Mouse (Mus musculus) layer of hippocampus, adult 11-12 months (tissue): ENCODE results near the gene Ctsf.
"Not testable (repeated sequence)": the region's sequence is repeated elsewhere in the genome, so short reads cannot be mapped to it uniquely, and the experiment has no call there.

Source experiments
- DNase-seq: peaks from one replicate; pipeline ENCODE4 v3.0.0; 2022; ENCODE audit warnings: low spot score

Gene Ctsf

DNA sequence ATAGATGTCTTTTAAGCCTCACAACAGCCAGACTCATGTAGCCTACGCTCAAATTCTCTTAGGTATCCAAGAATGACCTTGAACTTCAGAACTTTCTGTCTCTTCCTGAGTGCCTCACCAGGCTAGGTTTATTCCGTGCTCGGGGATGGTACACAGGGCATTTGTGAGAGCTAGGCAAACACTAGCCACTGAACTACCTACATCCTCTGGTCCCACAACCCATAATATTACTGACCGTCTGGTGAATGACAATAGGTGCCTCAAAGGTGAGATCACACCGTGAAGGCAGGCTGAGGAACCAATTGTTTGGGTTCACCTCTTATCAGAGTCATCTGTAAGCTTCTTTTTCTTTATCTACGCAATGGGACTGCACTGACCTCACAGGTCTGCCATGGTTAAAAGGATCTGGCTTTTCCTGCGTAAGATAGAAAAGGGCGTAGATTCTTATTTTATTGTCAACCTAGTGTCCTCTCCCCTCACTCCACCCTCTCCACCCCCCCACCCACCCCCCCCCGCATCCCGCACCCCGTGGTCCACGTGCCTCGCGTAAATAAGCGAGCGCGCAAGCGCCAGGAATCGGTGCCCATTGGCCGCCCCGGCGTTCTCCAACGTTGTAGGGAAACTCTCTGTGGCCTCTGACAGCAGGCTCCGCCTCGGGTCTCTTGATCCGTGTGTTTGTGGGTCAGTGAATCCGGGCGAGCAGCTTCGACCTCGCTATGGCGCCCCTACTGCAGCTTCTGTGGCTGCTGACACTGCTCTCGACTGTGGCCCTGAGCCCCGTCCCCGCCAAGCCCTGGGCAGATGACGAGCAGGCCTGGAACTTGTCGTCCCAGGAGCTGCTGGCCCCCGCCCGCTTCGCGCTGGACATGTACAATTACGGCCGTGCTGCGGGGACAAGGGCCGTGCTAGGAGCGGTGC, at the start of gene Ctsf:
Ctsf (plus strand) TSS at position 579 of the 918 bp plus-strand sequence.
- DNase-seq, result peak; percentile 92

DNA sequence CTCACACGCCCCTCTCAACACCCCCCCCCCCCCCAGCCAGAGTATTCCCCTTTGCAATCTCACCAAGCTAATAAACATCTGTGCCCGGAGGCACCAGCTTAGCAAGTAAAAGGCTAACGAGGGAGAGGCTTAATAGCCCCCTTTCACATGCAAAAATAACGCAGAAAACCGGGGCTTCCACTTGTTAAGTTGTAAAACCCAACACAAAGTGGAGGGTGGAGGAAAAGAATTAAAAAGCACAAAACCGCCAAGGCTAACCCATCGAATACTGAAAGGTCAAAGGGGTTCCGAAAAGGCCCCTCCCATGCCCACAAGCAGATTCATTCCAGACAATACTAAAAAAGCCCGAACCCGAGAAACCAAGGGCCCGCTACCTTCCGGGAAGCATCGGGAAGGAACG, 44.6 kb upstream of the Ctsf start:
- DNase-seq, result no peak

DNA sequence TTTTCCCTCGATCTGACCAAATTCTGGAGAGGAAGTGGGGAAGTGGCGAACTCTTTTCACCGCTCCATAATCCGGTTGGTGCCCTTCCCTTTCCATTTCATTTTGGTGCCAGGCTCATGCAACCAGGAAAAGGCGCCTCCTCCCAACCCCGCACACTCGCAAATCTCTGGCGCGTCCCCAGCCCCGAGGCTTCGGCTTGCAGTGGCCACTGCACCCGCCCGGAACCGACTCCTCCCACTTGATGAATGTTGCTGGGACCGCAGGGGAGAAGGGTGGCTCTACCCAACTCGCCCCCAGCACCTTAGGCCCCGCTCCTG, 44.2 kb upstream of the Ctsf start:
- no peak for DNase-seq

DNA sequence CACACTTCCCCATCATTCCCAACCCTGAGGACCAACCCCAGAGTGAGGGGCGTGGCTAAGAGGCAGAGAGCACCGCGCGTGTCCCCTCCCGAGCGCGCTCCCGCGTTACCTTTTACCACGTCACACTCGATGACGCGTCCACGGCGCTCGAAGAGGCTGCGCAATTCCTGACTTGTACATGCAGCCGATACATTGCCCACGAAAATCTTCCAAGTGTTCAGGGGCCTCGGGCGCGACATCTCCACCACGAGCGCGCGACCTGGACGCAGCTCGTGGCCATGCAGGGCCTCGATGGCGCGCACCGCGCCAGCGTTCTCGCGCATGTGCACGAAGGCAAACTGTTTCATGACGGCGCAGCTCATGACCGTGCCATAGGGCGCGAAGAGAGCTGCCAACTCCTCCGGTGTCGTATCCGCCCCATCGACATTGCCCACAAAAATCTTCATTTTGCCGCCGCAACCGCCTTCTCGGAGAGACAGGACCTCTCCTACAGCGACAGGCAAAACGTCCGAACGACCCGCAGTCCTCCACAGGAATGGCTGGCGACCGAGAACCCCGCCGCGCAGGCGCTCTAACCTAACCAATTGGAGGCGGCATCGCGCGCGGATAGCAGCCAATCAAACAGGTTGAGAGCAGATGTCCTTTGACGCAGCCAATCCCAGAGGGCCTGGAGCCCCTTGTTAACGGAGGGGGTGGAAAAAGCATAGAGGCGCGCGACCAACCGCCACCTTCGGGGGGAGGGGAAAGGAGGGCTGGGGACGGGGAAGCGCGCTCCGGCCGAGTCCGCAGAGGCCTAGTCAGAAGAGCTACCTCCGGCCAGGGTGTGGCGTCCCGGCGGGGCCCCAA, 43.6 kb upstream of the Ctsf start, which contains the start of the genes Gm21992 and Rbm14:
Gm21992 (minus strand) TSS at position 550 of the 846 bp plus-strand sequence.
Rbm14 (minus strand) TSS at position 572 of the 846 bp plus-strand sequence.
- peak; percentile 99 for DNase-seq

DNA sequence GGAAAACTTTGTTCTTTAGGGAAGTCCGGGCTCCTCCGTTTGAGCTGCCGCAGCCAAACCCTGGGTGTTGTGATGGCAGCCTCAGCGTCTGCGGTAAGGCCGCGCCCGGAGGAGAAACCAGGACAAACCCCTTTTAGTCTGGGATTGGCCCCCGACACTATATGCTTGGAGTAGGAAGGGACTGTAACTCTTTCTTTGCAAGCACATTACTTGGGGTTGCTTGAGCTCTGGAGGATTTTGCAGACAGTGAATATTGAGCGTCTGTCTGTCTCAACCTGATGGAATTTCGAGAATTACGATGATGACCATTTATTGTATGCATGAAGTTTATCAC, 43.1 kb upstream of the Ctsf start:
- no peak for DNase-seq

DNA sequence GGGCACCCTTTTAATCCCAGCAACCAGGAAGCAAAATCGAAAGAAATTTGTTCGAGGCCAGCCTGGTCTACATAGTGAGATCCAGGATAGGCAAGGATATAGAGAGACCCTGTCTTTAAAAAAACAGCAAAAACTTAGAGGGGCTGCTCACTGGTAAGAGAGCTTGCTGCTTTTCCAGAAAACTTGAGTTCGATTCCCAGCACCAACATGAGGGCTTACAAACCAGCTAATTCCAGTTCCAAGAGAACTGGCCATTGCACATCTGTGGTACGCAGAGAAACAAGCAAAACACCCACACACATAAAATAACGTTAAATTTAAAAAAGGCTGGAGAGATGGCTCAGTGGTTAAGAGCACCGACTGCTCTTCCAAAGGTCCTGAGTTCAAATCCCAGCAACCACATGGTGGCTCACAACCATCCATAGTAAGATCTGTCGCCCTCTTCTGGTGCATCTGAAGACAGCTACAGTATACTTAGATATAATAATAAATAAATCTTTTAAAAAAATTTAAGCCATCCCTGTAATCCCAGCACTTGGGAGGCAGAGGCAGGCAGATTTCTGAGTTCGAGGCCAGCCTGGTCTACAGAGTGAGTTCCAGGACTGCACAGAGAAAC, 42.5 kb upstream of the Ctsf start:
- not testable (repeated sequence) for DNase-seq

DNA sequence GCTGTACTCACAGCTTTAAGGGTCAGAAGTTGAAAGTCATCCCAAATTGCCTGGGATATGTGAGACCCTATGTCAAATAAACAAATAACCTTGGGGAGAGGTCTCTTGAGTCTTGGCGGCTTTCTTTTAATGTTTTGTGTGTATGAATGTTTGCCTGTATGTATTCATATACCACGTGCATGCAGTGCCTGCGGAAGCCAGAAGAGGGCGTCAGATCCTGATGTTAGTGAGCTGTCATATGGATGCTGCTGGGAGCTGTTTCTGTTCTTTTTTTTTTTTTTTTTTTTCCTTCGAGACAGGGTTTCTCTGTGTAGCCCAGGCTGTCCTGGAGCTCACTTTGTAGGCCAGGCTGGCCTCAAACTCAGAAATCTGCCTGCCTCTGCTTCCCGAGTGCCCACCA, 41.9 kb upstream of the Ctsf start:
- peak; percentile 50 for DNase-seq

DNA sequence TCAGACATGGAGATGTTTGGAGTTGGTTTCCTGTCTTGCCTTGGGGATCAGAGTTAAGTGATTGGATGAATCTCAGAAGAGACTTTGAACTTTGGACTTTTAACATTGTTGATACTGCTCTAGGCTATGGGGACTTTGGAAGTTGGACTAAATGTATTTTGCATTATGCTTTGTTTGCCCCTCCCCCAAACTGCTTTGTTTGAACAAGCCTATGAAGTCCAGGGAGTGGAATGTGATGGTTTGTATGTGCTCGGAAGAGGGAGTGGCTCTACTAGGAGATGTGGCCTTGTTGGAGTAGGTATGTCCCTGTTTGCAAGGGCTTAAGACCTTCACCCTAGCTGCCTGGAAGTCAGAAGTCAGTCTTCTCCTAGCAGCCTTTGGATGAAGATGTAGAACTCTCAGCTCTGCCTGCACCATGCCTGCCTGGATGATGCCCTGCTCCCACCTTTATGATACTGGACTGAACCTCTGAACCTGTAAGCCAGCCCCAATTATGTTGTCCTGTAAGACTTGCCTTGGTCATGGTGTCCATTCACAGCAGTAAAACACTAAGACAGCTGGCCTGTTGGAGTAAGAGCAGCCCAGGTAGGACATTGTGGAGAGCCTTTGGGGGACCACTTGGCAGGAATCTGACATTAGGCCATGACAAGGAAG, 37.6 kb upstream of the Ctsf start:
- DNase-seq, result no peak

DNA sequence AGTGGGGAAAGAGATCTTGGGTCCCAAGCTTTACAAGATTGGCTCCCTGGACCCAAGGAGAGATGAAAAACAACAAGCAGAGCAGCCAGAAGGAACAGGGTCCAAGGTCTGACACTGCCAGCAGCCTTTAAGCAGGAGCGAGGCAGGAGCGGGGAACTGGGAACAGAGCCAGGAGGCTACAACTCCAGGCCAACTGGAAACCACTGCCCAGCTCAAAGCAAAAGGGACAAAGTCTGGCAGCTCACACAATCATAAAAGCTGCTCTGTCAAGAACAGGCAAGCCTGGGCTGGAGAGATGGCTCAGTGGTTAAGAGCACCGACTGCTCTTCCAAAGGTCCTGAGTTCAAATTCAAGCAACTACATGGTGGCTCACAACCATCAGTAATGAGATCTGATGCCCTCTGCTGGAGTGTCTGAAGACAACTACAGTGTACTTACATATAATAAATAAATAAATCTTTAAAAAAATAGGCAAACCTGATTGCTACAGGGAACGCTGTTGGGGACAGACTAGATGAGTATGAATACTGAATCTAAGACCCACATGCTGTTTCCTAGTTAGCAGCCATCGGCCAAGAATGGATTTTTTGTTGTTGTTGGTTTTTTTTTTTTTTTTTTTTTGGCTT, 34.1 kb upstream of the Ctsf start:
- peak; percentile 69 for DNase-seq

DNA sequence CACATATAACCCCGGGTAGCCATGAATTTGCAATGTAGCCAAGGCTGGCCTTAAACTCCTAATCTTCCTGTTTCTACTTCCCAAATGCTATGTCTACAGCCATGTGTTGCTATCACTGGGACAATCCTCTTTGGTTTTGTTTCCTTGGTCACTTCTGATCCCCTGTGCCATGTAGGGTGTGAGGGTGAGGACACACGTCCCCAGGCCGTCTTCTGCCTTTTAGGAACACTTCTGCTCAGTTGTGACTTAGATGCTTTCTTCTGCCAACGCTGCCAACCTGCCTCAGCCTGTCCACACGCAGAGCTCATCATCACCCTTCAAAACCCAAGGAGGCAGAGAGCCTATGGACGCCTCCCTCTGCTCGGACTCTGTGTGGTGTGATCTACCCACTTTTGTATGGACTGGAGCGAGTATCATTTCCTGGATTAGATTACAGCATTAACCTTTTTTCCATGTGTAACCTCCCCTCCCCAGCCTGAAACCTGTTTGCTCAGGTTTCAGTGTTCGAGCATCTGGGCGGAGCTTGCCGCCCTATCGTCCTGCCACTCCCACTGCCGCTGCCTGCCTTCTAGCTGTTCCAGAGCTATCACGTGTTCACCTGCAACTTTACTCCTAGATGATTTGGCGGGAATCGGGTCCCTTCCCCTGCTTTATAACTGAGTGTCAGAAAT, 26.4 kb upstream of the Ctsf start:
- DNase-seq, result no peak

DNA sequence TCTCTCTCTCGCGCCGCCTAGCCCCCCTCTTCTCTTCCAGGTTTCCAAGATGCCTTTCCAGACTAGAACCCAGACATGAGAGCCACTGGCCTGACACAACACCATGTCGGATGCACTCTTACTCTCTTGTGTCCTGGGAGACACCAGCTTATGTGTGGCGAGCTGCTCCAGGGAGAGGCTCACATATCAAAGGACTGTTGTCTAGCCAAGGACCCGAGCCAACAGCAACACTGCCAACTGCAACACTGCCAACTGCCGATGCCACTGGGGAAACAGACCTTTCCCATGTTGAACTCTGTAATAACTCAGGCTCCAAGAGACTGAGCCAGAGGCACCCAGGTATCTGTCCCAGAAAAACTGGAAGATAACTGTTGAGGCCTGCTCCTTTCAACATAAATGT, 25.8 kb upstream of the Ctsf start:
- DNase-seq, result peak; percentile 59

DNA sequence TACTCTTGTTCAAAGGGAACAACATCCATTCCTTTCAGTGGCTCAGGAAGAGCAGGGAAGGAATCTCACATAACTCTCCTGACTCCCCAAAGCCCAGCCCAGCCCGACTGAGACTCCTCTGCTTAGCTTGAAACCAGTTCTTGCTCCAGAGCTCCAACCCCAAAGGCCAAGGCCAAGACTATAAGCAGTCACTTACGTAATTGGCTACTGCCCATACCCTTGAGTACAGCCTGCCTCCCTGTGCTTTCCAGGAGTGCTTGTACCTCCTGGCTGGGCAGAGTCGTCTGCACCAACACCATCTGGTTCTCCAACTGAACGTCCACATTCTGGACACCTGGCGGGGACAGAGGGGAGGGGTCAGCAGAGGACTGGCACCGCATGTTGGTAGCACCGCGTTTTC, 21.0 kb upstream of the Ctsf start:
- DNase-seq, result no peak

DNA sequence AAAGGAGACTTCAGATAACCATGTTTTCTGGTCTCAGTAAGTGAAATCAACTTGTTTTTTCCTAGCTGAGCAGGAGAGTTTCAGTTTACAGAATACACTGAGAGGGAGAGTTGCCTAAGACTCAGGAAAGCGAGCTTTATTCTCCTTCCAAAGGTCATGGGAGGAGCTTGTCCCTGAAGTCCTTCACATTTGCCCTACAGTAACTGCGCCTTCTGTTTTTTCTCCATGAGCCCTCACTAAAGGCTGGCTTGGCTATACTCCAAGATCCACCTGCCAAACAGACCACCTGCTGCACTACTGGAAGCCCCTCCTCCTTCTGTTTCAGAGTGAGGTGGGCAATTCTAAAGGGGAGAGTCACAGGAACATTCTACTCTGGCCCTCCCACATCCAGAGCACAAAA, 18.8 kb upstream of the Ctsf start:
- DNase-seq, result no peak

DNA sequence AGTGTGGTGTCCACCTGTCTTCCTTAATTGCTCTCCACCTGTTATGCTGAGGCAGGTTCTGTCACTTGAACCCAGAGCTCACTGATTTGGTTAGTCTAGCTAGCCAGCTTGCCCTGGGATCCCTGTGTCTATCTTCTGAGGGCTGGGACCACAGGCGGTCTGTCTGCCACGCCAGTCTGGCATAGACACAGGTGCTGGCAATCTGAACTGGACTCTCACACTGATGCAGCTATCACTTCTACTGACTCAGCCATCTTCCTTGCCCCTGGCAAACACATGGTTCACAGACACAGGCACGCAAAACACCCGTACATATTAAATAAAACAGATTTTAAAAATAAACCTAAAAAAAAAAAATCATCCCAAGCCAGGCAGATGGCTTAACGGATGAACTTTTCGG, 17.9 kb upstream of the Ctsf start:
- DNase-seq, result no peak

DNA sequence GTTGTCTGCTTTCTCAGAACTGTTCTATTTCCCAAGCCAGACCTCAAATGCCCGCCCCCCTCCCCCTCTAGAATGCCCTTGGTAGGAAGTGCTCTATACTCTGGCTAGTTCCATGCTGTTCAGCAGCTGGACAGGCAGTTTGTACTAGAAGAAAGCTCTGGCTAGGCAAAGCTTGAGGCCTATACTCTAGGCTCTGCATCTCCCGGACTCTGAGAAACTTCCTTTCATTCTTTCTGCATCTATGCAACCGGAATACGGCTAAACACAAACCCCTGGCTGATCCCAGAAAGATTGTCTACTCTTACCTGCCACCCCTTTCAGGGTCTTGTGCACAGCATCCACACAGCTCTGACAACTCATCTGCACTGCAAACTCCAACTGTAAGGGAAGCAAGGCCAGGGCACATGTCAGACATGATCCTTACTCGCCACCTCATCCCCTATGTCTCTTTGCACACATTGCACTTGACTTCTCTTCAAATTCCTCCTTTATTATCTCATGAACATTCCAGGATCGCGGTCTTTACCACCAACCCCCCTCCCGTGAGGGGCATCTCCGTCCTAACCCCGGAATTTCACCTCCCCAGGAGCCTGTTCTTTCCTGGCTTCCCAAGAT, 16.3 kb upstream of the Ctsf start:
- DNase-seq, result no peak

DNA sequence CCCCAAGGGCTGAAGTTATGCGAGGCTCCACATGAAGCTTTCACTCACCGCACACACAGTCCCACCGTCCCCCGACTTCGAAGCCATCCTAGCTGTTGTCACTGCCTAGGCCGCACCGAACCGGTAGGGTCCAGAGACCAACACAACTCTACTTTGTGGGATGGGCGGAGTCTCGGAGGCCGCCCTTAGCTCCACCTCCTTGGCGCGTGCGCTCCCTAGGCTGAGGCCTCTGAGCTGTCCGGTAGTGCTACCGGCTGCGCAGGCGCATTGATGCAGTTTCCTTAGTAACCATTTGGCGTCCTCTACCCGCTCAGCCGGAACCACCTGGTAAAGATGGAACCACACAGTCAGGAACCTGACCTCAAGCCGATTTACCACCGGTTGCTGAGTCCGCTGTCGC, 15.8 kb upstream of the Ctsf start, which contains the start of the genes Ccs and Ccdc87:
Ccs (minus strand) TSS at position 184 of the 400 bp plus-strand sequence.
Ccdc87 (plus strand) TSS at position 218 of the 400 bp plus-strand sequence.
- DNase-seq, result peak; percentile 97

DNA sequence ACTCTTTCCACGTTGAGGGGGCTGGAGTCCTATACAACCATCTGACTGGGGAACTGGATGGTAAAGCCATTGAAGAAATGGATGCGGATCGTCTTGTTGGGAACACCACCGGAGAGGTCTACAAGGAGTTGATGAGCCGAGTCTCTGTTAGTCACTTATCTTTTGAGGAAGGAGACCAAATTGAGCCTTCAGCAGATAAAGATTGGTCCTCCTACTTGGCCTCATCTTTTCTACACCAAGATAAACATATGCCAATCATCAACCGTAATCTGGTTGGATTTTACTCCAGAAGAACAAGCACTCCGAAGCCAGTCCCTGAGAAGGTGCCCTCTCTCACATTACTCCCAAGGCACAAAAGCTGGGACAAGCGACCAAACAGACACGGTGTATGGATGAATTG, 14.1 kb upstream of the Ctsf start:
- no peak for DNase-seq

DNA sequence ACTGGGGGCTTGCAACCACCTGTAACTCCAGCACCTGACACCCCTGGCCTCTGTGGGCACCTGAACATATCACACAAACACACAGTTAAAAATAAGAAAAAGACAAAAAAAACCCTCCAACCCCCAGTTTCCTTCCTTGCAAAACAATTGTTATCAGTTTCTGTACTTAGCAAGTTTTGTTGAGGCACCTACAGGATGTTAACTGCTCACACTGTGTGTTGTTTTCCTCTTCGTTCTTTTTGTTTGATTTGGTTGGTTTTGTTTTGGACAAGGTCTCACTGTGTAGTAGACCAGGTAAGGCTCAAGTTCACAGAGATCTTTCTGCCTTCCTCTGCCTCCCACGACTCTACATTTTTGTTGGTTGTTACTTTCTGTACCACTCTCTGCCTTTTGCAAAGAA, 12.3 kb upstream of the Ctsf start:
- DNase-seq, result no peak

DNA sequence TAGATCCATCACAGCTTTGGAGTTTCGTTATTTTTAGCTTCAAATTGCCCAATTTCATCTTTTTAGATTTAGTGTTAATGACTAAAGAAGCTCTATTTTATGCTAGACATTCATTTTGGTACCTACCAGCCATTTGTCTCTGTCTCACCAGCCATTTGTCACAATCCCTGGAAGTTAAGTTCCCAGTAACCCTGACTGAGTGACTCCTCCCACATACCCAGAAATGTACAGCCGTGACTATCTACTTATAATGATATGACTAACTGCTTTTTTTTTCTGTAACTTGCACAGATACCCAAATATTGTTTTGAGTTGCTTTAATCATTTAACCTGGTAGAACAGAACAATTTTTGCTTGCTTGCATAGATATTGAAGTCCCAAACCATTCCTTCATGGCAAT, 9.1 kb upstream of the Ctsf start:
- DNase-seq, result no peak

DNA sequence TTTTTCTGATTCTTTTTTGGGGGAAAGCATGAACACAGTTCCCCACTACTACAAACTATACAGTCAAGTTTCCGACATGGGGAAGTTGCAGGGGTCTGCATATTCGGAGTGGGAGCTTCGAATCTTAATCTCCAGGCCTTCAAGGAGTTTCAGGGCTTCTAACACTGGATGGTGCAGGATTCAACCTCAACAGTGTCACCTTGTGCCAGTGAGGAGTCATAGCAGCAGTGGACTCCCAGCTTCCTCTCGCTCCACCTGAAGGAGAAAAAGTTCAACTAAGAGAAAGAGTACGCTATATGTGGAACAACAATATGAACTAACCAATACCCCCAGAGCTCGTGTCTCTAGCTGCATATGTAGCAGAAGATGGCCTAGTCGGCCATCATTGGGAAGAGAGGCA, 7.4 kb upstream of the Ctsf start:
- no peak for DNase-seq

DNA sequence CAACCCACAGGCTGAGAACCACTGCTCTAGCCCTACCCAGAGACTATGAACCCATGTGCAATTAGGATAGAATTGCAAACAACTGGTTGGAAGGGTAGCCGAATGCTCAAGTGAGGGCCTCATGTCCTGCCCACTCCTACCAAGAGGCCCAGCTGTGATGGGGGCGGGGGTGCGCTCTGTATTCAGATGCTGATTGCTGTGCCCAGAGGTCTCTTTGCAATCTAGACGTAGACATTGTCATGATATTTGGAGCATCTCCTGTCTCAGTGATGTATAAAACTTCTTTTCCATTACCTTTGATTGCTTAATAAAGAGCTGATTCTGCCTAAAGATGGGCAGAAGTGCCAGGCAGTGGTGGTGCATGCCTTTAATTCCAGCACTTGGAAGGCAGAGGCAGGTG, 5.1 kb upstream of the Ctsf start:
- DNase-seq, result no peak
